Comparison of ENCODE assay signal across 9 mouse cellular contexts in the genomic region with DNA sequence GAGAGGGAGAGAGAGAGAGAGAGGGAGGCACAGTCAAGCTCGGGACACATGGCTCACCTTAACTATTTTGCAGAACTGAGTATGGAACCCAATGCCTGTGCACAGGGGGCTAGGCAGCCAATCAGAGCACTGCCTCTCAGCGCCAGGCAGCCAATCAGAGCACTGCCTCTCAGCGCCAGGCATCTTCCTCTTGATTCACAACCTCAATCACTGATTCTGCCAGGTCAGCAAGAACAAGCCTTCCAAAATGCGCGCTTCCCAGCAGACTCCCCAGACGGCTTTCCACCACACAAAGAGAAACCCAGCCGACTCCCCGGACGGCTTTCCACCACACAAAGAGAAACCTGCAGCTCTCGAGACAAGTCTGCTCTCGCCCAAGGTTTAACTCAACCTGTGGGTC. TPM values are rescaled to one million over a fixed set of nuclear protein-coding genes. Genes with fewer than 3 reads are reported as not detected.
A peak's percentile ranks its signal among the peaks of the same experiment; 100 is the strongest.
DNase-seq lines count a peak whose midpoint lies in the region; ATAC-seq and TF ChIP-seq lines count a peak whose summit lies in the region.
"Had no signal": no experiment of that assay in that cellular context is flagged by ENCODE, and none has a peak within 500 bp of the region (broad histone marks: within the 10 kb centered on the region; RNA-seq: fewer than 3 reads in every experiment).

No protein-coding gene starts in this region.

- H3K9ac ChIP-seq in intestine, embryonic 14.5 days (ENCODE audit: low read length): no peak overlapping the region
- H3K9ac ChIP-seq in intestine, postnatal 0 days (ENCODE audit: low read depth, low read length): no peak overlapping the region

- no peak for TF ChIP-seq POLR2A in thymus, adult 2 months (IDR thresholded peaks at IDR 0.05; ENCODE audit: control insufficient read depth, extremely low read depth, insufficient read depth, low read length, poor library complexity)

- no peak overlapping the region; the same call in 1 of the 2 replicates for H3K27ac ChIP-seq in intestine, embryonic 14.5 days (ENCODE audit: low read depth)
- no peak overlapping the region for H3K27ac ChIP-seq in intestine, postnatal 0 days (ENCODE audit: low read depth, low read length)
- no peak overlapping the region for H3K27ac ChIP-seq in thymus, adult 2 months (ENCODE audit: control insufficient read depth, insufficient read depth, low read length)

- WGBS in intestine, embryonic 14.5 days: 19% methylated on average over 11 of the region's 11 CpGs
- 42% methylated on average over 11 of the region's 11 CpGs for WGBS in intestine, postnatal 0 days
- WGBS in thymus, adult 2 months: 91% methylated on average over 11 of the region's 11 CpGs

- no peak overlapping the region for H3K4me3 ChIP-seq in intestine, embryonic 14.5 days (ENCODE audit: low read depth, low read length)
- no peak overlapping the region for H3K4me3 ChIP-seq in intestine, postnatal 0 days (ENCODE audit: low read depth, low read length)
- H3K4me3 ChIP-seq in thymus, adult 2 months (ENCODE audit: control insufficient read depth, insufficient read depth, low read length): no peak overlapping the region

- ATAC-seq in intestine, embryonic 14.5 days (replicated peaks; ENCODE audit: low FRiP score, low TSS enrichment, low read depth): no peak
- ATAC-seq in intestine, postnatal 0 days: no peak

- H3K9me3 ChIP-seq in intestine, embryonic 14.5 days (ENCODE audit: control insufficient read depth, low read length): no peaks in the 10 kb centered on the region
- H3K9me3 ChIP-seq in intestine, postnatal 0 days (ENCODE audit: control insufficient read depth): no peaks in the 10 kb centered on the region

- TF ChIP-seq CTCF in intestine, postnatal 0 days (IDR thresholded peaks at IDR 0.05; ENCODE audit: low read depth): no peak
- TF ChIP-seq CTCF in thymus, adult 2 months (IDR thresholded peaks at IDR 0.05; ENCODE audit: borderline replicate concordance, control insufficient read depth, extremely low read depth, insufficient read depth, low read length, poor library complexity): no peak

- no peaks in the 10 kb centered on the region for H3K4me1 ChIP-seq in intestine, embryonic 14.5 days (replicated peaks; ENCODE audit: control insufficient read depth, insufficient read depth, low read length)
- H3K4me1 ChIP-seq in intestine, postnatal 0 days (replicated peaks; ENCODE audit: control insufficient read depth, insufficient read depth, low read length): 0 out of 2 replicates have a peak, but pooled peaks cover 3% of the 10 kb centered on the region
- H3K4me1 ChIP-seq in thymus, adult 2 months (replicated peaks; ENCODE audit: control insufficient read depth, insufficient read depth, low read length): 0 out of 2 replicates have a peak, but pooled peaks cover 2% of the 10 kb centered on the region

- no peaks in the 10 kb centered on the region for H3K27me3 ChIP-seq in intestine, embryonic 14.5 days (replicated peaks; ENCODE audit: control insufficient read depth, insufficient read depth, low read length)
- H3K27me3 ChIP-seq in intestine, postnatal 0 days (replicated peaks; ENCODE audit: control insufficient read depth, insufficient read depth, low read length): no peaks in the 10 kb centered on the region
- no peaks in the 10 kb centered on the region for H3K27me3 ChIP-seq in thymus, adult 2 months (ENCODE audit: control insufficient read depth, insufficient read depth, low read length)

- H3K4me2 ChIP-seq in intestine, embryonic 14.5 days (ENCODE audit: low read length): peak overlapping the region; percentile 30
- no peak overlapping the region for H3K4me2 ChIP-seq in intestine, postnatal 0 days (replicated peaks; ENCODE audit: low read depth)

- H3K36me3 ChIP-seq in intestine, embryonic 14.5 days (ENCODE audit: control insufficient read depth, insufficient read depth, low read length): peaks cover 28% of the 10 kb centered on the region
- H3K36me3 ChIP-seq in intestine, postnatal 0 days (ENCODE audit: control insufficient read depth, insufficient read depth): peaks cover 36% of the 10 kb centered on the region
- H3K36me3 ChIP-seq in thymus, adult 2 months (ENCODE audit: control insufficient read depth, insufficient read depth, low read length): peaks cover 20% of the 10 kb centered on the region

- intact Hi-C loops in left cerebral cortex, postnatal 4 days (cut with DNase I): no loop called here

- DNase-seq in intestine, embryonic 14.5 days (ENCODE audit: low spot score): no peak
- DNase-seq in ZHBTc4 (ENCODE audit: low read depth, low spot score): peak; percentile 70
- DNase-seq in fat pad, adult 2 months (ENCODE audit: extremely low read depth, low read depth, low spot score): peak; percentile 65
- DNase-seq in left cerebral cortex, postnatal 4 days: peak; percentile 46
- DNase-seq in right cerebral cortex, postnatal 4 days: peak; percentile 52
- DNase-seq in spleen, adult 12 weeks (ENCODE audit: low spot score): no peak
- DNase-seq in thymus, adult 2 months: no peak

RNA-seq across cellular contexts. Expression of a gene that starts 11.6 kb away (rescaled TPM):
- 0.19 and 0.22 TPM in 2 replicates for polyA plus RNA-seq in intestine, embryonic 14.5 days (2014; fragmentation: Nextera tagmentation; extraction: Ambion mirVana)
- 1.5 and 1.6 TPM in 2 replicates for polyA plus RNA-seq in intestine, postnatal 0 days (2015; fragmentation: Nextera tagmentation; extraction: Ambion mirVana)
- under 1 TPM in 1 of 2 experiments, not detected in 1; 0.28 TPM for total RNA-seq in left cerebral cortex, postnatal 4 days (2021)
- 5.2 and 6.2 TPM in 2 replicates for polyA plus RNA-seq in thymus, adult 2 months (2012; rRNA removed)
- polyA plus RNA-seq: heart, postnatal 0 days had no signal

RNA-seq across cellular contexts. Expression of a gene that starts 23.6 kb away (rescaled TPM):
- 262 and 279 TPM in 2 replicates for polyA plus RNA-seq in intestine, embryonic 14.5 days (2014; fragmentation: Nextera tagmentation; extraction: Ambion mirVana)
- polyA plus RNA-seq in intestine, postnatal 0 days (2015; fragmentation: Nextera tagmentation; extraction: Ambion mirVana): 555 and 620 TPM in 2 replicates
- total RNA-seq in left cerebral cortex, postnatal 4 days (2021): 10 to 100 TPM; 84.0 to 86.4 TPM
- 76.3 and 87.6 TPM in 2 replicates for polyA plus RNA-seq in thymus, adult 2 months (2012; rRNA removed)

Comparison
In these comparisons a context has a peak if more than half of its experiments do, and no peak if none do; other contexts are left out.
1. DNase-seq: peak in ZHBTc4 (single experiment), fat pad, adult 2 months (single experiment), left cerebral cortex, postnatal 4 days (single experiment) and right cerebral cortex, postnatal 4 days (single experiment); none in intestine, embryonic 14.5 days (single experiment), spleen, adult 12 weeks (single experiment) and thymus, adult 2 months (single experiment).